Mouse (Mus musculus) heart, postnatal 0 days (tissue): ENCODE measurements around the gene Cdv3.

Experiments used
- CTCF ChIP-seq: IDR thresholded peaks from 2 replicates; pipeline ENCODE4 v1.5.1; 2016; ENCODE audit warnings: antibody characterized with exemption, control low read depth, low read depth
- EP300 ChIP-seq: IDR thresholded peaks from 2 replicates; pipeline ENCODE4 v1.6.1; 2016; ENCODE audit warnings: antibody characterized with exemption, low read depth

DNA sequence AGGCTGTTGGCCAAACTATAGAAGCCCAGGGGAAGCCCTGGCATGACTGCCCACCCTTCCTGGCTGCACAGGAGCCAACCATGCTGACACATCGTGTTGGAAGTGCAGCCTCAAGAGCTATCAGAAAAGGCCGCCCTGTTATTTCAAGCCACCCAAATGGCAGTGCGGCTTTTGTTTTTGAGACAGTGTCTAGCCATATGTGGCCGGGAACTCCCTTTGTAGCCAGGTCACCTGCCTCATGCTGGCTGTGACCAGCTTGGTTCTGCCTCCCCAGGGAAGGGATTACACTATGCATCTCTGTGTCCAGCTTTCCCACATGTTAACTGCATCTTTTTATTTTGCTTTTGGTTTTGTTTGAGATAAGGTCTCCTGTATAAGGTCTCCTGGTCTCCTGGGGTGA is 14.9 kb upstream of the Cdv3 start:
- no peak for TF ChIP-seq EP300
- no peak for TF ChIP-seq CTCF
